ENCODE assay signal across 16 mouse cellular contexts in genomic region chr10:96454857-96455256, GRCm38 (mm10).
"Had no signal": no experiment of that assay in that cellular context is flagged by ENCODE, and none has a peak within 500 bp of the region (broad histone marks: within the 10 kb centered on the region; RNA-seq: fewer than 3 reads in every experiment).

No protein-coding gene starts in this region.

- H3K9ac ChIP-seq: lung, embryonic 15.5 days; midbrain, embryonic 13.5 days; midbrain, embryonic 15.5 days; neural tube, embryonic 12.5 days had no signal

- DNase-seq: lung, adult 2 months; lung, postnatal 14 days; lung, postnatal 36 days; right cerebral cortex, postnatal 14 days; spleen, adult 18-20 months; thymus, adult 18-20 months; thymus, postnatal 14 days; thymus, postnatal 36 days had no signal

- H3K4me3 ChIP-seq: lung, embryonic 15.5 days; megakaryocyte, embryonic 14.5 days; midbrain, embryonic 13.5 days; midbrain, embryonic 15.5 days; neural tube, embryonic 12.5 days had no signal

- H3K9me3 ChIP-seq: lung, embryonic 15.5 days; midbrain, embryonic 13.5 days; midbrain, embryonic 15.5 days had no signal

- H3K4me2 ChIP-seq: lung, embryonic 15.5 days; midbrain, embryonic 11.5 days; midbrain, embryonic 13.5 days; midbrain, embryonic 15.5 days; neural tube, embryonic 12.5 days had no signal

- H3K27ac ChIP-seq: lung, embryonic 15.5 days; macrophage; midbrain, embryonic 13.5 days; midbrain, embryonic 15.5 days; neural tube, embryonic 12.5 days had no signal

- ATAC-seq: lung, postnatal 0 days; midbrain, embryonic 13.5 days; midbrain, embryonic 15.5 days had no signal

- H3K36me3 ChIP-seq: lung, embryonic 15.5 days; midbrain, embryonic 13.5 days; midbrain, embryonic 15.5 days; neural tube, embryonic 12.5 days had no signal

- H3K27me3 ChIP-seq: lung, embryonic 15.5 days; megakaryocyte, embryonic 14.5 days; midbrain, embryonic 13.5 days; midbrain, embryonic 15.5 days; neural tube, embryonic 12.5 days had no signal

- H3K4me1 ChIP-seq: lung, embryonic 15.5 days; megakaryocyte, embryonic 14.5 days; midbrain, embryonic 15.5 days; neural tube, embryonic 12.5 days had no signal
